Mouse (Mus musculus): Measurements from ENCODE around the gene Prpf38a.

GRCm38 (mm10) chr4:108572644-108573043 is 6.5 kb downstream of the Prpf38a start:
- TF ChIP-seq CTCF (conservative IDR thresholded peaks at IDR 0.05; ENCODE audit: low read length), result no peak
- no peak for TF ChIP-seq NANOG (IDR thresholded peaks at IDR 0.05; ENCODE audit: borderline replicate concordance, low read length)
